Mouse (Mus musculus): ENCODE results near the gene Kcnj10. TPM values are rescaled to one million over a fixed set of nuclear protein-coding genes. Genes with fewer than 3 reads are reported as not detected.

Kcnj10 gene
- polyA plus RNA-seq, 1 experiment from 2014 or later, result 3.3 TPM

DNA sequence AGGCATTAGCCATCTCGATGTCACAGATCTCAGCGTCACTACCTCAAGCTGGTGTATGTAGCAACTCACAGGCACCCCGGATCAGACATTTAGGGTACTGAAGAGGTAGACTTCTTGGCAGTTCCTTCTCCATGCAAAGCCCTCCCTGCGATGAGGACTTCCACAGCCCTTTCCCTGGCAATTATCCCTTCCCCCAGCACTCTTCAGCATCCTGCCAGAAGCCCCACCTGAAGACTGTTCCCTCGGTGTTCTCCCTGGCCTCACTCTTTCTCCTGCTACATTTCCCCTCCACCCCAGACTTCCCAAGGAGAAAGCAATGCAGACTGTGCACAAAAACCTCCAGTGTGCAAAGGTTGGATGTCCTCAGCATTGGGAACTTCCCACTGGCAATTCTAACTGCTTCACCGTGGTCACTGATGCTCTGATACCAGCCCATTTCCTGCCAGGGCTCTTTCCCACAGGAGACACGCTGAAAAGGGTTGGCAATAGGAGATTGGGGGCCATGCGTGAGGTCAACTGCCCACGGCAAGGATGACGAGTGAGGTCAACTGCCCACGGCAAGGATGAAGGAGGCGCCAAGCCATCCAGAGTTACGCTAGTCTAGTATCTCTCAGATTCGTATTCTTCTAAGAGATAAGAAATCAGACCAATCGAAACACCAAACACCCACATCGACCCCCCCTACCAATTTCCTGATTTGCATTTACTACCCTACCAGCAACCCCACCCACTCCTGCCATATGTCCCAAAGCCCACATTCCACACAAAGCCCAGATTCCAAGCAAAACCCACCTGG lies 13.6 kb upstream of the Kcnj10 start:
- H3K9me3 ChIP-seq (replicated peaks; ENCODE audit: low read length), result no peaks in the 10 kb centered on the region
- TF ChIP-seq CTCF (IDR thresholded peaks at IDR 0.05; ENCODE audit: low read depth), result no peak
- H3K4me3 ChIP-seq (replicated peaks; ENCODE audit: low read depth, low read length), result no peak overlapping the region
- no peak for DNase-seq (ENCODE audit: low spot score)
- 73% methylated on average over 16 of the region's 16 CpGs for WGBS
- H3K9ac ChIP-seq (ENCODE audit: low read depth, low read length), result no peak overlapping the region
- ATAC-seq (replicated peaks; ENCODE audit: low FRiP score, low read depth), result no peak
- H3K36me3 ChIP-seq (ENCODE audit: insufficient read depth, low read length), result no peaks in the 10 kb centered on the region
- no peaks in the 10 kb centered on the region for H3K4me1 ChIP-seq (replicated peaks; ENCODE audit: insufficient read depth, low read length)
- H3K4me2 ChIP-seq (ENCODE audit: low read length), result no peak overlapping the region
- no peak overlapping the region for H3K27ac ChIP-seq
- H3K27me3 ChIP-seq (ENCODE audit: insufficient read depth, low read length), result peaks cover 26% of the 10 kb centered on the region

DNA sequence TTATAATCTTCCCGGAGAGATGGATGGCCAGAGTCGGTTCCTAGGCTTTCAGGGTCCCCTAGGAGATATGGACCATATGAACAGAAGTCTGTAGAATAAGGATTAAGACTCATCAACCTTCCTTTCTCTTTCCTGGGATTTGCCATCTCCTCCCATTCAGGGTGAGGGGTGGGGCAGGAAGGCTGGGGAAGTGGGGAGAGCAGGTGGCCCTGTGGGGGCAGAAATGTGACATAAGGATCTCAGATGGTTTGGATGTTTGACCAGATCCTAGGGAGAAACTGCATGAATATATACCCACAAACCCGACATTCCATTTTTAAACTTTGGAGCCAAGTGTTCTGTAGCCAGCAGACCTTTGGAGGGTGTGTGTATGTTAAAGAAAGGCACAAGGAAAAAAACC lies 13.0 kb upstream of the Kcnj10 start:
- 79% methylated on average over 3 of the region's 3 CpGs for WGBS
- no peak for TF ChIP-seq CTCF (IDR thresholded peaks at IDR 0.05; ENCODE audit: low read depth)
- Histone ChIP-seq H3K4me2 (ENCODE audit: low read length) (no peak overlapping the region), H3K27me3 (ENCODE audit: insufficient read depth, low read length) (peaks cover 26% of the 10 kb centered on the region), H3K4me1 (replicated peaks; ENCODE audit: insufficient read depth, low read length) (no peaks in the 10 kb centered on the region), H3K4me3 (replicated peaks; ENCODE audit: low read depth, low read length) (no peak overlapping the region), H3K36me3 (ENCODE audit: insufficient read depth, low read length) (no peaks in the 10 kb centered on the region), H3K9me3 (replicated peaks; ENCODE audit: low read length) (no peaks in the 10 kb centered on the region), H3K9ac (ENCODE audit: low read depth, low read length) (no peak overlapping the region), H3K27ac (no peak overlapping the region)
- no peak for ATAC-seq (replicated peaks; ENCODE audit: low FRiP score, low read depth)
- DNase-seq (ENCODE audit: low spot score), result no peak

DNA sequence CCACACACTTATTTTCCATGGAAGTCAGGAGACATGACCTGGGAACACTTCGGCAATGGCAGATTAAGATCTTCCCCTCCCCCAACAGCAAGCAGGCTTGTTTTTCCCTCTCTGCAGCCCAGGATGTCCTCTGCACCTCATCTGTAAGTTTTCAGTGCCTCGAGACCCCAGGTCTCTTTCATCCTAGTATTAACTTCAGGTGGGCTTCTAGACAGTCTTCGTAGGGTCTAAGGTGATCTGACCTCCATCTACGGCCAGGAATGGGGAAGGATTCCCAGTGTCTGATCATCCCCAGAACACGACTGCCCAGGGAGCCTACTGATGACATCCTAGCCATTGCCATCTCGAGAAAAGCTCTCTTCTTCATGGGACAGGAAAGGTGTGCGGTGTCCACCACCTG lies 12.5 kb upstream of the Kcnj10 start:
- ATAC-seq (replicated peaks; ENCODE audit: low FRiP score, low read depth), result no peak
- Histone ChIP-seq H3K27me3 (ENCODE audit: insufficient read depth, low read length) (peaks cover 26% of the 10 kb centered on the region), H3K27ac (no peak overlapping the region), H3K4me3 (replicated peaks; ENCODE audit: low read depth, low read length) (no peak overlapping the region), H3K9me3 (replicated peaks; ENCODE audit: low read length) (no peaks in the 10 kb centered on the region), H3K4me1 (replicated peaks; ENCODE audit: insufficient read depth, low read length) (no peaks in the 10 kb centered on the region), H3K36me3 (ENCODE audit: insufficient read depth, low read length) (no peaks in the 10 kb centered on the region), H3K9ac (ENCODE audit: low read depth, low read length) (no peak overlapping the region), H3K4me2 (ENCODE audit: low read length) (no peak overlapping the region)
- DNase-seq (ENCODE audit: low spot score), result no peak
- no peak for TF ChIP-seq CTCF (IDR thresholded peaks at IDR 0.05; ENCODE audit: low read depth)
- WGBS, result 79% methylated on average over 7 of the region's 7 CpGs

DNA sequence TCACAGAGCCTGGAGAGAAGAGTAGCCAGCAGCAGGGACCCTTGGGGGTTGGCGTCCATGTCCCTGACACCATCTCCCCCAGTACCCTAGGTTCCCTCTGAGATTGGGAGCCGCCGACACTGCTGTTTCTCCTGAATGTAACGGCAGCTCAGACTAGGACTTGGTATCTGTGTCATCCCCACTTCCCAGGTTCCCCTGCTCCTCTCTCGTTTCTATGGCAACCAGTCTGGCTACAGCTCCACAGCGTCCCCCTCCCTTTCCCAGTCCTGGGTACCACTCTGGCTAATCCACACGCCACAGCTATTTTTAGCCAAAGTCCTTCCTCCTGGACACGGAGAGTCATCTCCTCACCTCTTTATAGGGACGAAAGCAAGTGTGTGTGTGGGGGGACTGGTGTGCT lies 11.9 kb upstream of the Kcnj10 start, which contains the start of gene Kcnj9:
Gene Kcnj9, minus strand, starts transcription at position 188 of the 400 bp plus-strand sequence.
- no peak for ATAC-seq (replicated peaks; ENCODE audit: low FRiP score, low read depth)
- Histone ChIP-seq H3K27me3 (ENCODE audit: insufficient read depth, low read length) (peaks cover 26% of the 10 kb centered on the region), H3K4me1 (replicated peaks; ENCODE audit: insufficient read depth, low read length) (no peaks in the 10 kb centered on the region), H3K4me2 (ENCODE audit: low read length) (no peak within 1 kb of the TSS), H3K9ac (ENCODE audit: low read depth, low read length) (no peak within 1 kb of the TSS), H3K9me3 (replicated peaks; ENCODE audit: low read length) (no peaks in the 10 kb centered on the region), H3K27ac (no peak within 1 kb of the TSS), H3K36me3 (ENCODE audit: insufficient read depth, low read length) (no peaks in the 10 kb centered on the region), H3K4me3 (replicated peaks; ENCODE audit: low read depth, low read length) (no peak within 1 kb of the TSS)
- TF ChIP-seq CTCF (IDR thresholded peaks at IDR 0.05; ENCODE audit: low read depth), result no peak
- no peak for DNase-seq (ENCODE audit: low spot score)
- WGBS, result 41% methylated on average over 9 of the region's 9 CpGs

DNA sequence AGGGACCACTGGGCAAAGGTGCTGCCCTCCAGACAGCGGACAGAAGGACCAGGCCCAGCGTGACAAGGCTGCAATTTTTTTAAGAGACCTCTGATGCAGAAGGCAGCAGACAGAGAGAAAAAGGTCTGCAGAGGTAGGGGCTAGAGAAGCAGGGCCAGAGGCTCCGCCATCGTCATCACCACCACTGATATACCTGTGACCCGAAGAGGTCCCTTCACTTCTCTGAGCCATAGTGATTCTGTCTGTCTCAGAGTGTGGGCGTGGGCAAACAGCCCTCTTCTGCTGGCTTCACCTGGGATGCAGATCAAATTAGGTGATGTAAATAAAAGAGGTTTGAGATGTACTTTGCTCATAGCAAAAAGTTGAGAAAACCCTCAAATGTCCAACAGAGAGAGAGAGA lies 11.4 kb upstream of the Kcnj10 start:
- H3K4me1 ChIP-seq (replicated peaks; ENCODE audit: insufficient read depth, low read length), result no peaks in the 10 kb centered on the region
- peaks cover 26% of the 10 kb centered on the region for H3K27me3 ChIP-seq (ENCODE audit: insufficient read depth, low read length)
- H3K27ac ChIP-seq, result no peak overlapping the region
- no peaks in the 10 kb centered on the region for H3K36me3 ChIP-seq (ENCODE audit: insufficient read depth, low read length)
- H3K4me3 ChIP-seq (replicated peaks; ENCODE audit: low read depth, low read length), result no peak overlapping the region
- H3K9ac ChIP-seq (ENCODE audit: low read depth, low read length), result no peak overlapping the region
- TF ChIP-seq CTCF (IDR thresholded peaks at IDR 0.05; ENCODE audit: low read depth), result no peak
- WGBS, result 71% methylated on average over 6 of the region's 6 CpGs
- H3K9me3 ChIP-seq (replicated peaks; ENCODE audit: low read length), result no peaks in the 10 kb centered on the region
- no peak for ATAC-seq (replicated peaks; ENCODE audit: low FRiP score, low read depth)
- H3K4me2 ChIP-seq (ENCODE audit: low read length), result no peak overlapping the region
- DNase-seq (ENCODE audit: low spot score), result no peak

DNA sequence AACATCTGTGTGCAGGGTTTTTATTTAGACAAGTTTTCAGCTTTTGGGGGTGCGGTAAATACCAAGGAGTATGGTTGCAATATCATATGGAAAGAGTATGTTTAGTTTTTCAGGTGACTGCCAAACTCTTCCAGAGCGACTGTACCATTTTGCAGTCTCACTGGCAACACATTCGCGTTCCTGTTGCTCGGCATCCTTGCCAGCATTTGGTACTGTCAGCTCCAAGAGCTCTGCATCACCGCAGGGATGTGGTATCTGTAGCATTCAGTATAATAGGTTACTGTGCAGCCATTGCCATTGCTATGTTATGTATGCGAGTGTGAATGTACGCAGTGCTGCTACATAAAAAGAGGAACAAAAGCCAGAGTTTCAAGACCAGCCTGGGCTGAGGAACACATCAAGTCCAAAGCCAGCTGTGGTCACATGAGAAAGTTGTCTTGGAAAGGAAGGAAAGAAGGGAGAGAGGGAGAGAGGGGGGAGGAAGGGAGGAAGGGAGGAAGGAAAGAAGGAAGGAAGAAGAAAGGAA lies 9.5 kb upstream of the Kcnj10 start:
- 75% methylated on average over 8 of the region's 8 CpGs for WGBS
- TF ChIP-seq CTCF (IDR thresholded peaks at IDR 0.05; ENCODE audit: low read depth), result no peak
- Histone ChIP-seq H3K27ac (no peak overlapping the region), H3K27me3 (ENCODE audit: insufficient read depth, low read length) (peaks cover 20% of the 10 kb centered on the region), H3K36me3 (ENCODE audit: insufficient read depth, low read length) (no peaks in the 10 kb centered on the region), H3K9me3 (replicated peaks; ENCODE audit: low read length) (no peaks in the 10 kb centered on the region), H3K9ac (ENCODE audit: low read depth, low read length) (no peak overlapping the region), H3K4me3 (replicated peaks; ENCODE audit: low read depth, low read length) (no peak overlapping the region), H3K4me2 (ENCODE audit: low read length) (no peak overlapping the region), H3K4me1 (replicated peaks; ENCODE audit: insufficient read depth, low read length) (no peaks in the 10 kb centered on the region)
- no peak for ATAC-seq (replicated peaks; ENCODE audit: low FRiP score, low read depth)
- no peak for DNase-seq (ENCODE audit: low spot score)
